Mouse (Mus musculus): ENCODE data around the gene Ldb1. TPM values are rescaled to one million over a fixed set of nuclear protein-coding genes. Genes with fewer than 3 reads are reported as not detected.

Gene Ldb1
- polyA plus RNA-seq, 1 experiment from 2014 or later: 130 TPM

- 0 out of 2 replicates have a peak, but pooled peaks cover 2% of the 10 kb centered on the region for H3K9me3 ChIP-seq (ENCODE audit: control insufficient read depth, low read length)
- no peak overlapping the region for H3K9ac ChIP-seq (replicated peaks; ENCODE audit: low read depth, low read length)
- H3K27ac ChIP-seq (ENCODE audit: low read length): no peak overlapping the region
- H3K4me3 ChIP-seq (replicated peaks; ENCODE audit: low read length): no peak overlapping the region
- H3K4me1 ChIP-seq (replicated peaks; ENCODE audit: control insufficient read depth, insufficient read depth, low read length): peaks cover 19% of the 10 kb centered on the region
- no peaks in the 10 kb centered on the region for H3K27me3 ChIP-seq (replicated peaks; ENCODE audit: control insufficient read depth, insufficient read depth, low read length)
- peaks cover 42% of the 10 kb centered on the region for H3K36me3 ChIP-seq (ENCODE audit: control insufficient read depth, insufficient read depth)
- WGBS: 84% methylated on average over 26 of the region's 26 CpGs
- ATAC-seq: no peak
- H3K4me2 ChIP-seq (ENCODE audit: low read length): no peak overlapping the region
Measured at GRCm38 (mm10) chr19:46032731-46033510, 12.1 kb downstream of the Ldb1 start.

DNA sequence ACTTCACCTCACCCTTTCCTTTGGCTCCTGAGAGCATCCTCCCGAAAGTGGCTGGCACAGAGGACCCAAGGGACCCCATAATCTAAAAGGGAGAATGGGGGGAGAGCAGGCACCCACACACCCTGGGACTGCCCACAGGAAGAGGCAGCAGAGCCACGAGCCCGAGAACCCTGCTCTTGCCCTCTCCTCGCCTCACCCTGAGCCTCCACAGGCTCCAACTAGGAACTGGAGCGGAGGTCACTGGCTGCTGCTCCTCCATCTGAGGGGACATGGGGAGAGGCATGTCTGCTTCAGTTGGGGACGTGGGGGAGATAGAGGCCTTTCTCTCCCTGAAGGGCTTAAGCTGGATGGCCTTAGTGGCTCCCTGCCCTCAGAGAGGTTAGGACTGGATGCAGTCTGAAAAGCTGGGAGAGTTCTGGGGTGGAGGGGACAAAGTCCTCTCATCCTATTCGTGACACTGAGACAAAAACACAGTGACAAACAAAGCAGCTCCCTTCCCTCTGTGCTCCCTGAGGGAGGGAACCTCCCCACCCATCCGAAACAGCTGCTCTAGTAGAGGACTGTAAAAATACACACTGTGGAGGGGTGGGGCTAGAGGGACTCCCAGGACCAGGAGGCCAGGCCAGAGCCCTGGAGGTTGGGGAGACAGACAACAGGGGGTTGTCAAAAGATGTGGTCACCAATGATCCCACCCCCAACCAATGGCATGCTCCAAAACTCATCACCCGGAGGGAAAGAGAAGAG is 13.2 kb downstream of the Ldb1 start:
- peaks cover 42% of the 10 kb centered on the region for H3K36me3 ChIP-seq (ENCODE audit: control insufficient read depth, insufficient read depth)
- WGBS: 75% methylated on average over 9 of the region's 9 CpGs
- H3K4me1 ChIP-seq (replicated peaks; ENCODE audit: control insufficient read depth, insufficient read depth, low read length): peaks cover 8% of the 10 kb centered on the region
- no peak overlapping the region for H3K4me3 ChIP-seq (replicated peaks; ENCODE audit: low read length)
- no peak overlapping the region for H3K9ac ChIP-seq (replicated peaks; ENCODE audit: low read depth, low read length)
- no peaks in the 10 kb centered on the region for H3K27me3 ChIP-seq (replicated peaks; ENCODE audit: control insufficient read depth, insufficient read depth, low read length)
- ATAC-seq: no peak
- no peak overlapping the region for H3K27ac ChIP-seq (ENCODE audit: low read length)
- H3K4me2 ChIP-seq (ENCODE audit: low read length): no peak overlapping the region
- 0 out of 2 replicates have a peak, but pooled peaks cover 2% of the 10 kb centered on the region for H3K9me3 ChIP-seq (ENCODE audit: control insufficient read depth, low read length)

- WGBS: 93% methylated on average over 10 of the region's 10 CpGs
- no peak for ATAC-seq
- H3K4me3 ChIP-seq (replicated peaks; ENCODE audit: low read length): no peak overlapping the region
- peaks cover 37% of the 10 kb centered on the region for H3K36me3 ChIP-seq (ENCODE audit: control insufficient read depth, insufficient read depth)
- H3K4me2 ChIP-seq (ENCODE audit: low read length): no peak overlapping the region
- no peaks in the 10 kb centered on the region for H3K27me3 ChIP-seq (replicated peaks; ENCODE audit: control insufficient read depth, insufficient read depth, low read length)
- no peak overlapping the region for H3K27ac ChIP-seq (ENCODE audit: low read length)
- H3K9me3 ChIP-seq (ENCODE audit: control insufficient read depth, low read length): 0 out of 2 replicates have a peak, but pooled peaks cover 2% of the 10 kb centered on the region
- no peak overlapping the region for H3K9ac ChIP-seq (replicated peaks; ENCODE audit: low read depth, low read length)
- H3K4me1 ChIP-seq (replicated peaks; ENCODE audit: control insufficient read depth, insufficient read depth, low read length): no peaks in the 10 kb centered on the region
Measured at GRCm38 (mm10) chr19:46030196-46030983, 14.6 kb downstream of the Ldb1 start.

GRCm38 (mm10) chr19:46029652-46030051 is 15.4 kb downstream of the Ldb1 start:
- WGBS: 94% methylated on average over 1 of the region's 1 CpGs
- ATAC-seq: no peak

DNA sequence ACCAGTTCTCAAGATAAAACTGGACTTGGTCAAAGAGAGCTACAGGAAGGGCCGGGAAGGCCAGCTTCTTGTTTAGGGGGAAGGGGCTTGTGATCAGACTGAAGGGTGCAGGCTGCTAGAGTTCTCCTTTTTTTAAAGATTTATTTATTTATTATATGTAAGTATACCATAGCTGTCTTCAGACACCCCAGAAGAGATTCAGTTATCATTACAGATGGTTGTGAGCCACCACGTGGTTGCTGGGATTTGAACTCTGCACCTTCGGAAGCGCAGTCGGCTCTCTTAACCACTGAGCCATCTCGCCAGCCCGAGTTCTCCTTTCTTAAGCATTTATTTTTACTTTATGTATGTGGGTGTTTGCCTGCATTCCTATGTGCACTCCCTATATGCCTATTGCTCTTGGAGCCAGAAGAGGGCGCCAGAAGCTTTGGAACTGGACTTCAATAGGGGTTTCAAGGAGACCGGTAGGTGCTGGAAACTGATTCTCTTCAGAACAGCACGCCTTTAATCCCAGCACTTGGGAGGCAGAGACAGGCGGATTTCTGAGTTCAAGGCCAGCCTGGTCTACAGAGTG is 16.2 kb downstream of the Ldb1 start:
- Histone ChIP-seq H3K4me1 (replicated peaks; ENCODE audit: control insufficient read depth, insufficient read depth, low read length) (no peaks in the 10 kb centered on the region), H3K4me3 (replicated peaks; ENCODE audit: low read length) (no peak overlapping the region), H3K27me3 (replicated peaks; ENCODE audit: control insufficient read depth, insufficient read depth, low read length) (no peaks in the 10 kb centered on the region), H3K27ac (ENCODE audit: low read length) (no peak overlapping the region), H3K36me3 (ENCODE audit: control insufficient read depth, insufficient read depth) (peaks cover 22% of the 10 kb centered on the region), H3K9ac (replicated peaks; ENCODE audit: low read depth, low read length) (no peak overlapping the region), H3K9me3 (ENCODE audit: control insufficient read depth, low read length) (0 out of 2 replicates have a peak, but pooled peaks cover 2% of the 10 kb centered on the region), H3K4me2 (ENCODE audit: low read length) (no peak overlapping the region)
- 76% methylated on average over 11 of the region's 11 CpGs for WGBS
- ATAC-seq: no peak

More at GRCm38 (mm10) chr19:46029652-46030051, 15.4 kb downstream of the Ldb1 start:
- H3K4me1 ChIP-seq (replicated peaks; ENCODE audit: control insufficient read depth, insufficient read depth, low read length): no peaks in the 10 kb centered on the region
- H3K4me2 ChIP-seq (ENCODE audit: low read length): no peak overlapping the region
- no peaks in the 10 kb centered on the region for H3K27me3 ChIP-seq (replicated peaks; ENCODE audit: control insufficient read depth, insufficient read depth, low read length)
- H3K9me3 ChIP-seq (ENCODE audit: control insufficient read depth, low read length): 0 out of 2 replicates have a peak, but pooled peaks cover 2% of the 10 kb centered on the region
- no peak overlapping the region for H3K4me3 ChIP-seq (replicated peaks; ENCODE audit: low read length)
- no peak overlapping the region for H3K9ac ChIP-seq (replicated peaks; ENCODE audit: low read depth, low read length)
- peaks cover 30% of the 10 kb centered on the region for H3K36me3 ChIP-seq (ENCODE audit: control insufficient read depth, insufficient read depth)
- H3K27ac ChIP-seq (ENCODE audit: low read length): no peak overlapping the region

DNA sequence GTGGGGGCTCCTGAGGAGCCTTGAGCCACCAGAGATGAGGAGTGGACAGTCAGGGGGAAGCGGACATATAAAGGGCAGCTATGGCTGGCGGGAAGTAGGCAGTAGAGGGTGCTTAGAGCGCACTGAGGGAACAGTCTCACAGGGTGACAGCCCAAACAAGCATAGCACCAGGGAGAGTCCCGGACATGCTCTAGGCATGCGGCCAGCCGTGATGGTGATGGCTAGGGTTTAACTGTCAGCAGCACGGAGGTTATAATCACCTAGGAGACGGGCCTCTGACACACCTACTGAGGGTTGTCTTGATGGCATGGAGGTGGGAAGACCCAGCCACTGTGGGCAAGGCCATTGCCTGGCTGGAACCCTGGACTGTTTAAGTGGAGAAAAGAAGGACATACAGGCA is 18.4 kb downstream of the Ldb1 start:
- Histone ChIP-seq H3K36me3 (ENCODE audit: control insufficient read depth, insufficient read depth) (peaks cover 4% of the 10 kb centered on the region), H3K4me3 (replicated peaks; ENCODE audit: low read length) (no peak overlapping the region), H3K27me3 (replicated peaks; ENCODE audit: control insufficient read depth, insufficient read depth, low read length) (no peaks in the 10 kb centered on the region), H3K9ac (replicated peaks; ENCODE audit: low read depth, low read length) (no peak overlapping the region), H3K9me3 (ENCODE audit: control insufficient read depth, low read length) (0 out of 2 replicates have a peak, but pooled peaks cover 2% of the 10 kb centered on the region), H3K4me2 (ENCODE audit: low read length) (no peak overlapping the region), H3K27ac (ENCODE audit: low read length) (no peak overlapping the region), H3K4me1 (replicated peaks; ENCODE audit: control insufficient read depth, insufficient read depth, low read length) (no peaks in the 10 kb centered on the region)
- no peak for ATAC-seq
- 67% methylated on average over 8 of the region's 8 CpGs for WGBS

GRCm38 (mm10) chr19:46024959-46025358 is 20.1 kb downstream of the Ldb1 start:
- H3K4me3 ChIP-seq (replicated peaks; ENCODE audit: low read length): no peak overlapping the region
- H3K4me2 ChIP-seq (ENCODE audit: low read length): no peak overlapping the region
- WGBS: 78% methylated on average over 6 of the region's 6 CpGs
- H3K27me3 ChIP-seq (replicated peaks; ENCODE audit: control insufficient read depth, insufficient read depth, low read length): no peaks in the 10 kb centered on the region
- H3K9ac ChIP-seq (replicated peaks; ENCODE audit: low read depth, low read length): no peak overlapping the region
- no peak overlapping the region for H3K27ac ChIP-seq (ENCODE audit: low read length)
- H3K4me1 ChIP-seq (replicated peaks; ENCODE audit: control insufficient read depth, insufficient read depth, low read length): no peaks in the 10 kb centered on the region
- 0 out of 2 replicates have a peak, but pooled peaks cover 2% of the 10 kb centered on the region for H3K9me3 ChIP-seq (ENCODE audit: control insufficient read depth, low read length)
- H3K36me3 ChIP-seq (ENCODE audit: control insufficient read depth, insufficient read depth): peaks cover 4% of the 10 kb centered on the region
- ATAC-seq: no peak

- no peak overlapping the region for H3K4me2 ChIP-seq (ENCODE audit: low read length)
- H3K4me3 ChIP-seq (replicated peaks; ENCODE audit: low read length): no peak overlapping the region
- H3K27me3 ChIP-seq (replicated peaks; ENCODE audit: control insufficient read depth, insufficient read depth, low read length): no peaks in the 10 kb centered on the region
- H3K36me3 ChIP-seq (ENCODE audit: control insufficient read depth, insufficient read depth): no peaks in the 10 kb centered on the region
- H3K9me3 ChIP-seq (ENCODE audit: control insufficient read depth, low read length): no peaks in the 10 kb centered on the region
- no peak overlapping the region for H3K9ac ChIP-seq (replicated peaks; ENCODE audit: low read depth, low read length)
- 54% methylated on average over 2 of the region's 2 CpGs for WGBS
- ATAC-seq: no peak
- no peaks in the 10 kb centered on the region for H3K4me1 ChIP-seq (replicated peaks; ENCODE audit: control insufficient read depth, insufficient read depth, low read length)
- no peak overlapping the region for H3K27ac ChIP-seq (ENCODE audit: low read length)
Measured at GRCm38 (mm10) chr19:46016023-46016422, 29.0 kb downstream of the Ldb1 start.

Measured in forebrain, embryonic 16.5 days (tissue).